Mouse (Mus musculus): Measurements from ENCODE around the gene 4921517D22Rik. TPM values are rescaled to one million over a fixed set of nuclear protein-coding genes. Genes with fewer than 3 reads are reported as not detected.

Gene 4921517D22Rik
- total RNA-seq, 1 experiment = not detected

DNA sequence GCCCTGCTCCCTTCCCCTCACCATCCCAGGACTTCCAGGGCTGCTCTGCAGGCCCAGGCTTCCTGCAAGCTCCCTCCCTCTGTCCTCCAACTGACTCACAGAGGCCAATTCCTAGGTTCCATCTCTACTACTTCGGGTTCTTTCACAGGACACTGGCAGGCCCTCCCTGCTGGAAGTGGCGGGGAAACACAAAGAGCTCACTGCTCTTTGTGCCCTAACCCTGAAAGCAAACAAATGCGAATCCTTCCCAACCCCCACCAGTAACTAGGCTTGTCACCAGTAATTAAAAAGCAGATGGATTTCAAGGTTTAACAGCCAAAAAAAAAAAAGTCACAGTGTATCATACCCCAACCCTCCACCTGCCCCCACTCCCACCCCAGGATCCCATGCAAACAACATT is 19.7 kb downstream of the 4921517D22Rik start:
- Histone ChIP-seq H3K9me3 (ENCODE audit: control insufficient read depth, insufficient read depth, low read depth, low read length) (no peaks in the 10 kb centered on the region), H3K36me3 (ENCODE audit: control insufficient read depth, insufficient read depth, low read length, poor library complexity, severe bottlenecking) (peaks cover 2% of the 10 kb centered on the region; the same call in 1 of the 2 replicates), H3K27ac (ENCODE audit: insufficient read depth, low read depth, low read length, poor library complexity, severe bottlenecking) (no peak overlapping the region; the same call in 1 of the 2 replicates), H3K4me1 (ENCODE audit: control insufficient read depth in 2 of 2, insufficient read depth in 2 of 2, low read length in 2 of 2, poor library complexity in 1 of 2) (peaks cover 1 to 22% of the 10 kb centered on the region in 2 experiments; a peak in 3 of 4 replicates), H3K4me3 (ENCODE audit: insufficient read depth in 1 of 2, low read depth in 1 of 2, low read length in 2 of 2, poor library complexity in 1 of 2, severe bottlenecking in 1 of 2) (peak overlapping the region in 1 of 2 experiments; percentile 84; a peak in 2 of 4 replicates), H3K9ac (ENCODE audit: insufficient read depth, low read depth, low read length, poor library complexity, severe bottlenecking) (0 out of 2 replicates have a peak overlapping the region, but pooled peaks have one; percentile 13)
- DNase-seq (ENCODE audit: low read depth, low spot score) = no peak
- in situ Hi-C loops (cut with MboI; ENCODE audit: low sequenced_read_pairs in 2 of 2, unreplicated experiment in 2 of 2) = no loop called here
- TF ChIP-seq CHD2 (IDR thresholded peaks at IDR 0.05; ENCODE audit: low read depth, low read length) (no peak), MAFK (IDR thresholded peaks at IDR 0.05; ENCODE audit: insufficient read depth, low read depth, low read length) (no peak), ZNF384 (IDR thresholded peaks at IDR 0.05; ENCODE audit: low read depth, low read length) (no peak), ZC3H11A (IDR thresholded peaks at IDR 0.05; ENCODE audit: borderline replicate concordance, low read depth, low read length) (no peak), HCFC1 (IDR thresholded peaks at IDR 0.05; ENCODE audit: borderline replicate concordance, insufficient read depth, low read length) (no peak)

DNA sequence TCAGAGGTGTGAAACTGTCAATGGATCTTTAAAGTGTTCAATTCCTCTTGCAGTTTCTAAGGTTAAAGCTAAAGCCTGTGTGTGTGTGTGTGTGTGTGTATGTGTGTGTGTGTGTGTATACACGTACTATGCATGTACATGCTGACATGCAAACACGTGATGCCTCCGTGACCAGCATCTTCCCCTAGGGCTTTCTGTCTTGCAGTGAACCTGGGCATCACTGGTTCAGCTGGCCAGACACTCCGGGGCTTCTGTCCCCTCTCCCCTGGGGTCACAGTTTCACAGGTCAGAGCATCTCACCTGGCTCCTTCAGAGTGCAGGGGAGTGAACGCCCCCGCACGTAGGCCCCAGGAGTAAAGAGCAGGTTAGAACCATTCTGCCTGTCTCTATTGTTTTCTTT is 20.3 kb downstream of the 4921517D22Rik start:
- H3K9ac ChIP-seq (ENCODE audit: insufficient read depth, low read depth, low read length, poor library complexity, severe bottlenecking) = no peak overlapping the region
- no peak for DNase-seq (ENCODE audit: low read depth, low spot score)
- in situ Hi-C loops (cut with MboI; ENCODE audit: low sequenced_read_pairs in 2 of 2, unreplicated experiment in 2 of 2) = no loop called here
- no peaks in the 10 kb centered on the region for H3K9me3 ChIP-seq (ENCODE audit: control insufficient read depth, insufficient read depth, low read depth, low read length)
- no peak for TF ChIP-seq HCFC1 (IDR thresholded peaks at IDR 0.05; ENCODE audit: borderline replicate concordance, insufficient read depth, low read length)
- no peak for TF ChIP-seq ZNF384 (IDR thresholded peaks at IDR 0.05; ENCODE audit: low read depth, low read length)
- TF ChIP-seq MAFK (IDR thresholded peaks at IDR 0.05; ENCODE audit: insufficient read depth, low read depth, low read length) = no peak
- no peak for TF ChIP-seq ZC3H11A (IDR thresholded peaks at IDR 0.05; ENCODE audit: borderline replicate concordance, low read depth, low read length)
- TF ChIP-seq CHD2 (IDR thresholded peaks at IDR 0.05; ENCODE audit: low read depth, low read length) = no peak
- H3K4me3 ChIP-seq (ENCODE audit: insufficient read depth in 1 of 2, low read depth in 1 of 2, low read length in 2 of 2, poor library complexity in 1 of 2, severe bottlenecking in 1 of 2) = no peak overlapping the region
- no peak overlapping the region for H3K27ac ChIP-seq (ENCODE audit: insufficient read depth, low read depth, low read length, poor library complexity, severe bottlenecking)
- peaks cover 3 to 19% of the 10 kb centered on the region in 2 experiments; a peak in 3 of 4 replicates for H3K4me1 ChIP-seq (ENCODE audit: control insufficient read depth in 2 of 2, insufficient read depth in 2 of 2, low read length in 2 of 2, poor library complexity in 1 of 2)
- peaks cover 2% of the 10 kb centered on the region; the same call in 1 of the 2 replicates for H3K36me3 ChIP-seq (ENCODE audit: control insufficient read depth, insufficient read depth, low read length, poor library complexity, severe bottlenecking)

DNA sequence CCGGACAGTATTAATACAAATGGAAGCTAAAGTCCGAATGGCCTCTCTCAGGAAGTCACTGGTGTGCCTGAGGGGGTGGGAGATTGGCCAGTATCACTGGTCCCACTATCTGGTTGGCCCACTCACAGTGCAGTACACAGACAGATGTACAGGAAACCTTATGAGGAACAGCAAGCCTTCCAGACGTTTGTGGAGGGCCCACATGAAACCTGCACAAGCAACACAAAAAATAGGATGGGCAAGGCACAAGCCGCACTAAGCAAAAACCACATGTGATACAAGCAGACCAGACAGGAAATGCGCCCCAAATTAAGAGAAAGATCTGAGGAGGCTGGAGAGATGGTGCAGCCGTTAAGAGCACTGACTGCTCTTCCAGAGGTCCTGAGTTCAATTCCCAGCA is 21.7 kb downstream of the 4921517D22Rik start:
- in situ Hi-C loops (cut with MboI; ENCODE audit: low sequenced_read_pairs in 2 of 2, unreplicated experiment in 2 of 2) = no loop called here
- Histone ChIP-seq H3K27ac (ENCODE audit: insufficient read depth, low read depth, low read length, poor library complexity, severe bottlenecking) (no peak overlapping the region), H3K9ac (ENCODE audit: insufficient read depth, low read depth, low read length, poor library complexity, severe bottlenecking) (no peak overlapping the region), H3K4me1 (ENCODE audit: control insufficient read depth in 2 of 2, insufficient read depth in 2 of 2, low read length in 2 of 2, poor library complexity in 1 of 2) (peaks cover 3 to 22% of the 10 kb centered on the region in 2 experiments; a peak in 2 of 4 replicates), H3K9me3 (ENCODE audit: control insufficient read depth, insufficient read depth, low read depth, low read length) (no peaks in the 10 kb centered on the region), H3K36me3 (ENCODE audit: control insufficient read depth, insufficient read depth, low read length, poor library complexity, severe bottlenecking) (peaks cover 2% of the 10 kb centered on the region; the same call in 1 of the 2 replicates), H3K4me3 (ENCODE audit: insufficient read depth in 1 of 2, low read depth in 1 of 2, low read length in 2 of 2, poor library complexity in 1 of 2, severe bottlenecking in 1 of 2) (no peak overlapping the region)
- DNase-seq (ENCODE audit: low read depth, low spot score) = no peak
- no peak for TF ChIP-seq MAFK (IDR thresholded peaks at IDR 0.05; ENCODE audit: insufficient read depth, low read depth, low read length)
- TF ChIP-seq ZC3H11A (IDR thresholded peaks at IDR 0.05; ENCODE audit: borderline replicate concordance, low read depth, low read length) = no peak
- no peak for TF ChIP-seq CHD2 (IDR thresholded peaks at IDR 0.05; ENCODE audit: low read depth, low read length)
- TF ChIP-seq HCFC1 (IDR thresholded peaks at IDR 0.05; ENCODE audit: borderline replicate concordance, insufficient read depth, low read length) = no peak
- TF ChIP-seq ZNF384 (IDR thresholded peaks at IDR 0.05; ENCODE audit: low read depth, low read length) = no peak

DNA sequence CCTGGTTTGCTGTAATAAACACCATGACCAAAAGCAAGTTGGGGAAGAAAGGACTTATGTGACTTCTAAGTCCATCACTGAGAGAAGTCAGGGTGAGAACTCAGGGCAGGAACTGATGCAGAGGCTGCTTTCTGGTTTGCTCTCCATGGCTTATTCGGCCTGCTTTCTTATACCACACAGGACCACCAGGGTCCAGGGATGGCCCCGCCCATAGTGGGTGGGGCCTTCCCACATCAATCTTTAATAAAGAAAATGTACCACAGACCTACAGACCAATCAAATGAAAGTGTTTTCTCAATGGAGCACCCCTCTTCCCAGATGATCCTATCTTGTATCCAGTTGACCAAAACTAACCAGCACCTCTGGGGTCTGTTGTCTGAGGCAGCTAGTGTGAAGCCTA is 22.4 kb downstream of the 4921517D22Rik start:
- in situ Hi-C loops (cut with MboI; ENCODE audit: low sequenced_read_pairs in 2 of 2, unreplicated experiment in 2 of 2) = no loop called here
- TF ChIP-seq ZNF384 (IDR thresholded peaks at IDR 0.05; ENCODE audit: low read depth, low read length) (no peak), MAFK (IDR thresholded peaks at IDR 0.05; ENCODE audit: insufficient read depth, low read depth, low read length) (no peak), ZC3H11A (IDR thresholded peaks at IDR 0.05; ENCODE audit: borderline replicate concordance, low read depth, low read length) (no peak), HCFC1 (IDR thresholded peaks at IDR 0.05; ENCODE audit: borderline replicate concordance, insufficient read depth, low read length) (no peak), CHD2 (IDR thresholded peaks at IDR 0.05; ENCODE audit: low read depth, low read length) (no peak)
- Histone ChIP-seq H3K9me3 (ENCODE audit: control insufficient read depth, insufficient read depth, low read depth, low read length) (no peaks in the 10 kb centered on the region), H3K9ac (ENCODE audit: insufficient read depth, low read depth, low read length, poor library complexity, severe bottlenecking) (no peak overlapping the region), H3K4me3 (ENCODE audit: insufficient read depth in 1 of 2, low read depth in 1 of 2, low read length in 2 of 2, poor library complexity in 1 of 2, severe bottlenecking in 1 of 2) (no peak overlapping the region), H3K27ac (ENCODE audit: insufficient read depth, low read depth, low read length, poor library complexity, severe bottlenecking) (no peak overlapping the region), H3K4me1 (ENCODE audit: control insufficient read depth in 2 of 2, insufficient read depth in 2 of 2, low read length in 2 of 2, poor library complexity in 1 of 2) (peaks cover 3 to 22% of the 10 kb centered on the region in 2 experiments; a peak in 2 of 4 replicates), H3K36me3 (ENCODE audit: control insufficient read depth, insufficient read depth, low read length, poor library complexity, severe bottlenecking) (peaks cover 2% of the 10 kb centered on the region; the same call in 1 of the 2 replicates)
- no peak for DNase-seq (ENCODE audit: low read depth, low spot score)

Data from ES-E14 (cell line).